Mouse (Mus musculus): ENCODE results near the gene Nol6.
"Not testable (repeated sequence)": the region's sequence is repeated elsewhere in the genome, so short reads cannot be mapped to it uniquely, and the experiment has no call there.

Gene Nol6

DNA sequence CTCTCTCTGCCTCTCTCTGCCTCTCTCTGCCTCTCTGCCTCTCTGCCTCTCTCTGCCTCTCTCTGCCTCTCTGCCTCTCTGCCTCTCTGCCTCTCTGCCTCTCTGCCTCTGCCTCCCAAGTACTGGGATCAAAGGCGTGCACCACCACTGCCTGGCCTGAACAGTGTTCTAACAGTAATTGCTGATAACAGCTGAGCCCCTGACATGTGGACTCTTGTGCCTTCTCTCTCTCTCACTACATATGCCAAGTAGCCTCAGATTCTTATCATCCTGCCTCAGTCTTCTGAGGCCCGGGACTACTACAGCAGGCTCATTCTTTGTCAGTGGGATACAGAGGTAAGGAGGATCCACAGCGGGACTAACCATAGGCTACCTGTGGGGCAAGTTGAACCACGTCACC is 41.5 kb downstream of the Nol6 start:
- not testable (repeated sequence) for DNase-seq (ENCODE audit: low spot score)

GRCm38 (mm10) chr4:41081733-41082132 is 42.5 kb downstream of the Nol6 start:
- no peak for DNase-seq (ENCODE audit: low spot score)

DNA sequence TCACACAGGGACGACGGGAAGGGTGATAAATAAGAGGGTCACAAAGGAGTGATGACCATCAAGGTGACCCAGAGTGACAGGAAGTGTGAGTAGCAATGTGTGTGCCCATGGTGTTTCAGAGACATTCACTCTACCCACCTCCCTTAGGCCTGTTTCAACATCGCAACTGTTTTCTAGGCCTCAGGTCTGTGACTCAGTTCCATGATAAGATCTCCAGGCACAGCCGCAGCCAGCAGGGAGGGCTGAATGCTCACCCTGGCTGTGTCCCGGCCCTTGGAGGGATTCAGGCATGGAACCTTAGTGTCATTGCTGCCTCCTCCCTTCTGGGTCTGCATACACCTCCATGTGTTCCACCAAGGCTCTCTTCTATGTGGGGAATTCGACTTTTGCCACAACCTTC is 45.5 kb downstream of the Nol6 start:
- DNase-seq (ENCODE audit: low spot score) = no peak

DNA sequence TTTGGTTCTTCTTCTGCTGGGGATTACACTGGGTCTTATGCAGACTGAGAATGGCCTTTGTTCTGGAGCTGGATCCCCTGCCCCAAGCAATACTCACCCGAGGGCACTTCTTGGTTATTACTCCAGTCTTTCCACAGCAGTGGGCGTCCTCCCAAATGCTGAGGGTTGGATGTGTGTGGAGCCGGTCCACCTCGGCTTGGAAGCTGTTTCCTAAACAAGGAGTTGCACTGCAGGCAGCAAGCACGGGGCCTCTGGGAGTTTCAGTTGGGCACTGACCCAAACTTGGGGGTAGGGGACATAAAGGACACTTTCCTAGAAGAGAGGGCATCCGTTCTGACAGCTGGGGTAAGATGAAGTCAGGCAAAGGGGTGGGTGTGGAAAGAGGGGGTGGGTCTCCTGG is 49.8 kb downstream of the Nol6 start:
- no peak for DNase-seq (ENCODE audit: low spot score)

DNA sequence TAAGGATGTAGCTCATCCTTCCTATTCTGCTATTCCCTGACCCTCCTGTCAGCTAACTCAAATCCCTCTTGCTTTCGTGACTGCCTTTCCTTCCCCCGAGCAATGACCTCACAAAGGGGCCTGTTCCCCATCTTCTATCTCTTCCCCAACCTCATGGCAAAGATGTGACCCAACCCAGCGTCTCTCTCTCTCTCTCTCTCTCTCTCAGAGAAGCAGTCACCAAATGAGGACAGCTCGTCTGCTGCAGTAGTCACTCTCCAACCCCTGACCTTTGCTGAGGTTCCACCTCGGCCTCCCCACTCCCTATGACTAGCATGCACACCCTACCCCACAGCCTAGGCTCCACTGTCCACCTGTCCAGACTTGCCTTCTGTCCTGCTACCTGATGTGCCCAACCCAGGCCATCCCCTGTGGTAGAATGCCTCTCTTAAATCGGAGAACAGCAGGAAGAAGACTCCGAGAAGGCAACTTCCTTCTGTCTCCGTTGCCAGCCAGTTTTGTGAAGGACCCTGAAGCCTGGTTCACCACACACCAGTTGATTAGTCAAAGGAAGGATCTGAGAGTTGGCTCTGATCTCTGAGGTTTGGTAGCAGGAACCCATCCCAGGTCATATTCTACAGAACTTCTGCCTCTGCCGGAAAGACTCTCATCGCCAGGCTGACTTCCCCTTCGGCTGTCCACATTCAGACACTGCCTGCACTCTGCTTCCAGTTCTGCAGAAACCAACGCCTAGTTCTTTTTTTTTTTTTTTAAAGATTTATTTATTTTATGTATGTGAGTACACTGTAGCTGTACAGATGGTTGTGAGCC is 51.0 kb downstream of the Nol6 start:
- DNase-seq (ENCODE audit: low spot score) = no peak

DNA sequence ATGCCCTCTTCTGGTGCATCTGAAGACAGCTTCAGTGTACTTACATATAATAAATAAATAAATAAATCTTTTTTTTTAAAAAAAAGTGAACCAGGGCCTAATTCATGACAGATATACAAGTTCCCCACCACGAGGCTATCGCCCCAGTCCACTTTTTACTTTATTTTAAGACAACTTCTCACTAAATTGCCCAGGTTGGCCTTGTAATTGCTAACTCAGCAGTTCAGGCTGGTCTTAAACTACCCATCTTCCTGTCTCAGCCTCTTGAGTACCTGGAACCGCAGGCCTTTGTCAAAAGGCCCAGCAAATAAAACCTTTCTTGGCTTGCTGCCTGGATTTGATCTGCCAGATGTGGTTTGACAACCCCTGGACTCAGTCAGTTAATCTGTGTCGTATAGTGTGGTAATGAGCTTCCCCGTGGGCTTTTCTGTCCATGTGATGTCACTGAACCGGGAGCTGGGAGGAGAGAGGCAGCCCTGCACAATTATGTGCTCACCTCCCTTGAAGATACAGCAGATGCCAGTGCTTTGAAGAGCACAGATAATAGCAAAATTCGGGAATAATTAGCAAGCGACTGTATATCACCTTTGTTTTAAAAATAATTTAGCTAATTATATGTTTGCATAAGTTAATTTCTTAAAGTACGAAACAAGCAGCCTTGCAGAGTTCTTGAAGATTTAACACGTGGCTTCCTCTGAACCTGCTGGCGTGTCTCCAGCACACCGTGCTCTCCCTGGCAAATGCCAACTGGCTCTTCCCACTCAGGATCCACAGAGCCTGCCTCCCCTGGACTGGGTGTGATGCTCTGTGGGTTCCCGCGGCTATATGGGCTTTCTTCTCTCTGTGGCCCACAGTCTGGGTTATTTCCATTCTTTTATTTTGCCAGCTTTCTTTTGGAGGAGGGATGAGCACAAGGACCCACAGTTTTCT is 52.5 kb downstream of the Nol6 start:
- no peak for DNase-seq (ENCODE audit: low spot score)

DNA sequence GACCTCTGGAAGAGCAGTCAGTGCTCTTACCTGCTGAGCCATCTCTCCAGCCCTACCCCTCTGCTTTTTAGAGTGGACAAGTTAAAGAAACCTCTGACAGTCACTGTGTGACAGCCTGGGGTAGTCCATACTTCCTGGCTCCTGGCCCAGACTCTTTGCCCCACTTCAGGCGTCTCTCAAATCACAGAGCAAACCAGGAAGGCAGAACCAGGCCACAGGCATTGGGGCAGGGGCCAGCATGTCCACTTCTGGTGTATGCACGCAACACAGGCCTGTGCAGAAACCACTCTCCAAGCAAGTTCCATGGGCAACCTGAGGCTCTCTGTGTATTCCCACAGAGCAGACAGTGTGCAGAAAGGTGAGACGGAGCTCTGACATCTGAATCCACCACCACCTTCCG is 59.1 kb downstream of the Nol6 start:
- no peak for DNase-seq (ENCODE audit: low spot score)

Measured in retina, embryonic 14.5 days (tissue).